Mouse (Mus musculus) thymus, postnatal 10 days (tissue): ENCODE data around the gene Cebpg.

Source experiments
- DNase-seq, 2 experiments: peaks; one replicate each; pipeline ENCODE4 v3.0.0; 2021; ENCODE audit warnings: low spot score in 2 of 2

Gene Cebpg

GRCm38 (mm10) chr7:35025409-35026275 is 30.7 kb downstream of the Cebpg start:
- DNase-seq = peak; percentile 36 to 72

GRCm38 (mm10) chr7:35024426-35024825 is 31.9 kb downstream of the Cebpg start:
- no peak for DNase-seq

GRCm38 (mm10) chr7:35023251-35023650 is 33.1 kb downstream of the Cebpg start:
- no peak for DNase-seq

GRCm38 (mm10) chr7:35021365-35021764 is 35.0 kb downstream of the Cebpg start:
- DNase-seq = no peak

- DNase-seq = no peak
These were observed 41.1 kb downstream of the Cebpg start for GRCm38 (mm10) chr7:35015252-35015651.

- no peak for DNase-seq
These were observed 43.1 kb downstream of the Cebpg start for GRCm38 (mm10) chr7:35013228-35013627.

- no peak for DNase-seq
These were observed 49.7 kb downstream of the Cebpg start for GRCm38 (mm10) chr7:35006661-35007060.

- no peak for DNase-seq
These were observed 53.1 kb downstream of the Cebpg start for GRCm38 (mm10) chr7:35003171-35003737.

- DNase-seq = peak; percentile 15 to 54
These were observed 55.5 kb downstream of the Cebpg start for GRCm38 (mm10) chr7:35000839-35001238.
